Comparison of ENCODE assay signal across 27 mouse cellular contexts in genomic region chr5:142953641-142954040, GRCm38 (mm10). TPM values are rescaled to one million over a fixed set of nuclear protein-coding genes. Genes with fewer than 3 reads are reported as not detected.
DNase-seq lines count a peak whose midpoint lies in the region; ATAC-seq and TF ChIP-seq lines count a peak whose summit lies in the region.
"Had no signal": no experiment of that assay in that cellular context is flagged by ENCODE, and none has a peak within 500 bp of the region (broad histone marks: within the 10 kb centered on the region; RNA-seq: fewer than 3 reads in every experiment).

No protein-coding gene starts in this region.

- no peak for TF ChIP-seq POLR2A in CH12.LX (IDR thresholded peaks at IDR 0.05; ENCODE audit: low read depth, low read length)

- peak; percentile 31; the same call in 1 of the 2 replicates for ATAC-seq in frontal cortex, adult (ENCODE audit: low TSS enrichment)
- no peak for ATAC-seq in limb, embryonic 12.5 days (ENCODE audit: insufficient number of reproducible peaks, insufficient read depth, low FRiP score, low TSS enrichment, low read depth)
- ATAC-seq: activated CD4-positive, CD25-positive, alpha-beta regulatory T cell, adult 4 months; CD4-positive, CD25-positive, alpha-beta regulatory T cell, adult 4 months; forebrain, embryonic 13.5 days; forebrain, embryonic 15.5 days; forebrain, postnatal 0 days; Patski had no signal

- dilution Hi-C loops in CH12.LX (cut with MboI; ENCODE audit: extremely low pct_ligation_motif_present, extremely low pct_unique_long_range_greater_than_20kb, low sequenced_read_pairs) = no loop called here

- no peaks in the 10 kb centered on the region for H3K27me3 ChIP-seq in limb, embryonic 12.5 days
- no peaks in the 10 kb centered on the region for H3K27me3 ChIP-seq in limb, embryonic 10.5 days (ENCODE audit: low read depth, poor library complexity, severe bottlenecking)
- H3K27me3 ChIP-seq in CH12.LX (replicated peaks) = no peaks in the 10 kb centered on the region
- H3K27me3 ChIP-seq in forebrain, embryonic 10.5 days (ENCODE audit: poor library complexity, severe bottlenecking) = peaks cover 4% of the 10 kb centered on the region
- H3K27me3 ChIP-seq: embryonic facial prominence, embryonic 12.5 days; forebrain, embryonic 15.5 days; Patski had no signal

- no peaks in the 10 kb centered on the region for H3K79me2 ChIP-seq in CH12.LX (replicated peaks; ENCODE audit: control insufficient read depth, extremely low read depth, insufficient read depth, poor library complexity, severe bottlenecking)

- H3K27ac ChIP-seq in limb, embryonic 12.5 days = peak overlapping the region; percentile 8; the same call in 1 of the 2 replicates
- no peak overlapping the region for H3K27ac ChIP-seq in limb, embryonic 10.5 days
- H3K27ac ChIP-seq in CH12.LX (ENCODE audit: insufficient read depth, low read depth) = no peak overlapping the region
- no peak overlapping the region for H3K27ac ChIP-seq in forebrain, embryonic 10.5 days
- H3K27ac ChIP-seq: embryonic facial prominence, embryonic 10.5 days; embryonic facial prominence, embryonic 12.5 days; forebrain, embryonic 13.5 days; forebrain, embryonic 15.5 days had no signal

- H3K36me3 ChIP-seq in limb, embryonic 12.5 days = no peaks in the 10 kb centered on the region
- H3K36me3 ChIP-seq in limb, embryonic 10.5 days = no peaks in the 10 kb centered on the region
- no peaks in the 10 kb centered on the region for H3K36me3 ChIP-seq in CH12.LX (replicated peaks in 1 of 2; ENCODE audit: control insufficient read depth in 1 of 2, insufficient read depth in 1 of 2, low read length in 1 of 2)
- H3K36me3 ChIP-seq in forebrain, embryonic 10.5 days (replicated peaks) = no peaks in the 10 kb centered on the region
- H3K36me3 ChIP-seq: embryonic facial prominence, embryonic 10.5 days; embryonic facial prominence, embryonic 12.5 days; forebrain, embryonic 15.5 days had no signal

- H3K9ac ChIP-seq in limb, embryonic 12.5 days (replicated peaks) = no peak overlapping the region
- H3K9ac ChIP-seq in CH12.LX (ENCODE audit: insufficient read depth, low read depth) = no peak overlapping the region
- H3K9ac ChIP-seq: embryonic facial prominence, embryonic 12.5 days; forebrain, embryonic 13.5 days; forebrain, embryonic 15.5 days; forebrain, postnatal 0 days had no signal

- 75% methylated on average over 3 of the region's 3 CpGs for WGBS in limb, embryonic 12.5 days
- 80% methylated on average over 3 of the region's 3 CpGs for WGBS in limb, embryonic 10.5 days
- 54% methylated on average over 3 of the region's 3 CpGs for WGBS in forebrain, embryonic 10.5 days

- no peak for TF ChIP-seq RAD21 in CH12.LX (IDR thresholded peaks at IDR 0.05; ENCODE audit: low read depth, low read length)

- TF ChIP-seq CTCF in CH12.LX (conservative IDR thresholded peaks at IDR 0.05 in 1 of 2, IDR thresholded peaks at IDR 0.05 in 1 of 2; ENCODE audit: low read depth in 2 of 2, low read length in 2 of 2) = no peak

- no peak for DNase-seq in frontal cortex, postnatal 25 days (ENCODE audit: low spot score in 2 of 2)
- DNase-seq in limb, embryonic 10.5 days (ENCODE audit: low spot score) = no peak
- DNase-seq in CH12.LX (ENCODE audit: extremely low read depth) = no peak
- peak; percentile 86 for DNase-seq in brain, adult 2 months (ENCODE audit: low read depth, low spot score)
- no peak for DNase-seq in forebrain, embryonic 10.5 days (ENCODE audit: extremely low spot score, low spot score)
- DNase-seq in spleen, adult 12 weeks (ENCODE audit: low spot score) = no peak
- DNase-seq: adrenal gland, adult 8-10 months; adrenal gland, postnatal 14 days; adrenal gland, postnatal 36 days; B cell, adult 2 months; cerebellum, adult 11 months; cerebellum, adult 18-20 months; cerebellum, adult 8-10 months; cerebellum, adult 9-11 months; cerebellum, postnatal 14 days; cerebellum, postnatal 36 days; forebrain, postnatal 0 days had no signal

- in situ Hi-C loops in CH12.LX (cut with MboI; ENCODE audit: low pct_ligation_motif_present, low pct_unique_long_range_greater_than_20kb, low sequenced_read_pairs) = no loop called here

- H3K4me3 ChIP-seq in limb, embryonic 12.5 days (replicated peaks) = no peak overlapping the region
- H3K4me3 ChIP-seq in limb, embryonic 10.5 days = no peak overlapping the region
- no peak overlapping the region for H3K4me3 ChIP-seq in CH12.LX (replicated peaks in 1 of 3; ENCODE audit: low read depth in 2 of 3, low read length in 2 of 3, poor library complexity in 1 of 3)
- no peak overlapping the region for H3K4me3 ChIP-seq in forebrain, embryonic 10.5 days
- H3K4me3 ChIP-seq: embryonic facial prominence, embryonic 10.5 days; embryonic facial prominence, embryonic 12.5 days; forebrain, embryonic 13.5 days; forebrain, embryonic 15.5 days had no signal

- H3K4me2 ChIP-seq in limb, embryonic 12.5 days = no peak overlapping the region
- no peak overlapping the region for H3K4me2 ChIP-seq in CH12.LX (ENCODE audit: insufficient read depth, low read depth, poor library complexity, severe bottlenecking)
- H3K4me2 ChIP-seq: embryonic facial prominence, embryonic 12.5 days; forebrain, embryonic 13.5 days; forebrain, embryonic 15.5 days had no signal

- H3K9me3 ChIP-seq in limb, embryonic 12.5 days = no peaks in the 10 kb centered on the region
- no peaks in the 10 kb centered on the region for H3K9me3 ChIP-seq in limb, embryonic 10.5 days (replicated peaks)
- no peaks in the 10 kb centered on the region for H3K9me3 ChIP-seq in CH12.LX (replicated peaks; ENCODE audit: low read length)
- H3K9me3 ChIP-seq in forebrain, embryonic 10.5 days = no peaks in the 10 kb centered on the region
- H3K9me3 ChIP-seq: embryonic facial prominence, embryonic 10.5 days; embryonic facial prominence, embryonic 12.5 days; forebrain, embryonic 13.5 days; forebrain, embryonic 15.5 days had no signal

- H3K4me1 ChIP-seq in limb, embryonic 12.5 days (replicated peaks) = no peaks in the 10 kb centered on the region
- peaks cover 15% of the 10 kb centered on the region for H3K4me1 ChIP-seq in limb, embryonic 10.5 days
- peaks cover 51 to 77% of the 10 kb centered on the region in 2 experiments for H3K4me1 ChIP-seq in CH12.LX (ENCODE audit: control insufficient read depth in 1 of 2, insufficient read depth in 2 of 2)
- H3K4me1 ChIP-seq in forebrain, embryonic 10.5 days = peaks cover 9% of the 10 kb centered on the region; the same call in 1 of the 2 replicates
- H3K4me1 ChIP-seq: forebrain, embryonic 15.5 days had no signal

- TF ChIP-seq EP300 in CH12.LX (IDR thresholded peaks at IDR 0.05; ENCODE audit: low read length) = no peak

TF ChIP-seq in CH12.LX, 34 proteins besides CTCF, POLR2A, EP300 and RAD21:
- TF ChIP-seq IRF4 (IDR thresholded peaks at IDR 0.05; ENCODE audit: low read depth, low read length) (peak; percentile 61; the same call in 1 of the 2 replicates), BHLHE40 (IDR thresholded peaks at IDR 0.05; ENCODE audit: low read depth, low read length) (peak; percentile 63; the same call in 1 of the 2 replicates), USF1 (IDR thresholded peaks at IDR 0.05; ENCODE audit: low read depth, low read length) (no peak)
TF ChIP-seq in CH12.LX: peak in this region for 2.

RNA-seq across cellular contexts. Expression of gene Fscn1, which starts 6.5 kb away (rescaled TPM):
- polyA plus RNA-seq in limb, embryonic 12.5 days (2016; fragmentation: Nextera tagmentation; extraction: Ambion mirVana) = 576 and 587 TPM in 2 replicates
- 806 and 864 TPM in 2 replicates for polyA plus RNA-seq in limb, embryonic 10.5 days (2016; fragmentation: Nextera tagmentation; extraction: Ambion mirVana)
- total RNA-seq in CH12.LX (2012; rRNA removed) (51.7 and 65.3 TPM in 2 replicates), CH12.LX (2014; rRNA removed) (18.2 and 19.7 TPM in 2 replicates)
- polyA plus RNA-seq in CH12.LX (2012; ENCODE audit: insufficient read length, low read depth) = 70.4 and 75.7 TPM in 2 replicates
- 676 and 689 TPM in 2 replicates for polyA plus RNA-seq in forebrain, embryonic 10.5 days (2016; fragmentation: Nextera tagmentation; extraction: Ambion mirVana)
- total RNA-seq: MEL had no signal

RNA-seq across cellular contexts. Expression of gene Actb, which starts 47.1 kb away (rescaled TPM):
- polyA plus RNA-seq in limb, embryonic 12.5 days (2016; fragmentation: Nextera tagmentation; extraction: Ambion mirVana) = 12,553 and 13,538 TPM in 2 replicates
- polyA plus RNA-seq in limb, embryonic 10.5 days (2016; fragmentation: Nextera tagmentation; extraction: Ambion mirVana) = 13,950 and 14,682 TPM in 2 replicates
- total RNA-seq in CH12.LX (2012; rRNA removed) = 4,756 and 5,246 TPM in 2 replicates
- 3,882 and 4,152 TPM in 2 replicates for total RNA-seq in CH12.LX (2014; rRNA removed)
- polyA plus RNA-seq in CH12.LX (2012; ENCODE audit: insufficient read length, low read depth) = 3,023 and 5,048 TPM in 2 replicates
- polyA plus RNA-seq in forebrain, embryonic 10.5 days (2016; fragmentation: Nextera tagmentation; extraction: Ambion mirVana) = 12,867 and 12,868 TPM in 2 replicates

RNA-seq across cellular contexts. Expression of gene Fbxl18, which starts 58.4 kb away (rescaled TPM):
- 13.0 and 13.1 TPM in 2 replicates for polyA plus RNA-seq in limb, embryonic 12.5 days (2016; fragmentation: Nextera tagmentation; extraction: Ambion mirVana)
- polyA plus RNA-seq in limb, embryonic 10.5 days (2016; fragmentation: Nextera tagmentation; extraction: Ambion mirVana) = 20.9 and 22.8 TPM in 2 replicates
- total RNA-seq in CH12.LX (2012; rRNA removed) (5.0 and 6.4 TPM in 2 replicates), CH12.LX (2014; rRNA removed) (2.3 and 3.7 TPM in 2 replicates)
- polyA plus RNA-seq in CH12.LX (2012; ENCODE audit: insufficient read length, low read depth) = 5.0 and 5.5 TPM in 2 replicates
- polyA plus RNA-seq in forebrain, embryonic 10.5 days (2016; fragmentation: Nextera tagmentation; extraction: Ambion mirVana) = 24.2 and 25.1 TPM in 2 replicates
